Mouse (Mus musculus) ES-CJ7 (cell line): Measurements from ENCODE around the gene Pptc7.

ENCODE experiments used
- DNase-seq: peaks from one replicate; pipeline ENCODE4 v3.0.0; 2011; ENCODE audit warnings: low read depth, low spot score

The Pptc7 gene

GRCm38 (mm10) chr5:122284183-122285028 is at the start of gene Pptc7:
Pptc7 (plus strand) TSS chr5:122284365.
- DNase-seq, result peak; percentile 94

- no peak for DNase-seq
Observed at GRCm38 (mm10) chr5:122235196-122235836, 48.8 kb upstream of the Pptc7 start.

- no peak for DNase-seq
Observed at GRCm38 (mm10) chr5:122237200-122237599, 47.0 kb upstream of the Pptc7 start.

- no peak for DNase-seq
Observed at GRCm38 (mm10) chr5:122239618-122240017, 44.5 kb upstream of the Pptc7 start.

GRCm38 (mm10) chr5:122240521-122240920 is 43.6 kb upstream of the Pptc7 start:
- DNase-seq, result no peak

- no peak for DNase-seq
Observed at GRCm38 (mm10) chr5:122240989-122241388, 43.2 kb upstream of the Pptc7 start.

GRCm38 (mm10) chr5:122242521-122243123 is 41.5 kb upstream of the Pptc7 start:
- no peak for DNase-seq

GRCm38 (mm10) chr5:122243781-122244523 is 40.2 kb upstream of the Pptc7 start:
- no peak for DNase-seq

GRCm38 (mm10) chr5:122245186-122245585 is 39.0 kb upstream of the Pptc7 start:
- DNase-seq, result no peak

- DNase-seq, result no peak
Observed at GRCm38 (mm10) chr5:122246547-122247167, 37.5 kb upstream of the Pptc7 start.

GRCm38 (mm10) chr5:122247529-122247928 is 36.6 kb upstream of the Pptc7 start:
- no peak for DNase-seq

- no peak for DNase-seq
Observed at GRCm38 (mm10) chr5:122247934-122248333, 36.2 kb upstream of the Pptc7 start.

GRCm38 (mm10) chr5:122249281-122249680 is 34.9 kb upstream of the Pptc7 start:
- no peak for DNase-seq

GRCm38 (mm10) chr5:122251895-122252606 is 32.1 kb upstream of the Pptc7 start:
- DNase-seq, result no peak

GRCm38 (mm10) chr5:122258027-122258741 is 26.0 kb upstream of the Pptc7 start:
- DNase-seq, result no peak

GRCm38 (mm10) chr5:122262104-122262503 is 22.1 kb upstream of the Pptc7 start:
- no peak for DNase-seq

GRCm38 (mm10) chr5:122263933-122264905 is 19.9 kb upstream of the Pptc7 start, which contains the start of gene Tctn1:
Tctn1 (minus strand) TSS chr5:122264460.
- DNase-seq, result peak; percentile 96

- DNase-seq, result peak; percentile 80
Observed at GRCm38 (mm10) chr5:122265187-122265586, 19.0 kb upstream of the Pptc7 start.

GRCm38 (mm10) chr5:122265942-122266341 is 18.2 kb upstream of the Pptc7 start:
- no peak for DNase-seq
